Mouse (Mus musculus) forebrain, postnatal 0 days (tissue): ENCODE measurements around the gene Tomm40l. TPM values are rescaled to one million over a fixed set of nuclear protein-coding genes. Genes with fewer than 3 reads are reported as not detected.
"Not testable (repeated sequence)": the region's sequence is repeated elsewhere in the genome, so short reads cannot be mapped to it uniquely, and the experiment has no call there.

ENCODE experiments used
- ATAC-seq: fragments of 200-750 bp; cut with Nextera tagmentation; 2 replicates; pipeline ENCODE4 v1.8.0; 2017; ENCODE audit warnings: mild to moderate bottlenecking, moderate library complexity
- DNase-seq: peaks from one replicate; pipeline ENCODE4 v3.0.0-alpha.2; 2015
- H3K27ac ChIP-seq: fragments of 300-500 bp; sonication (generic); 2 replicates; pipeline ENCODE4 v1.5.1; 2014; ENCODE audit warnings: low read depth, mild to moderate bottlenecking, antibody characterized with exemption, low read length, moderate library complexity, mixed read lengths
- H3K27me3 ChIP-seq: fragments of 300-500 bp; sonication (generic); 2 replicates; pipeline ENCODE4 v1.6.1; 2014; ENCODE audit warnings: mild to moderate bottlenecking, low read length, mixed read lengths; ENCODE audit not compliant: insufficient read depth
- H3K36me3 ChIP-seq: fragments of 300-500 bp; sonication (generic); 2 replicates; pipeline ENCODE4 v1.6.1; 2014; ENCODE audit warnings: mild to moderate bottlenecking, moderate library complexity; ENCODE audit not compliant: insufficient read depth
- H3K4me1 ChIP-seq: fragments of 300-500 bp; sonication (generic); 2 replicates; pipeline ENCODE4 v1.6.1; 2014; ENCODE audit warnings: antibody characterized with exemption; ENCODE audit not compliant: insufficient read depth
- H3K4me2 ChIP-seq: fragments of 300-500 bp; sonication (generic); 2 replicates; pipeline ENCODE4 v1.6.1; 2014; ENCODE audit warnings: low read depth, mild to moderate bottlenecking, moderate library complexity
- H3K4me3 ChIP-seq: fragments of 300-500 bp; sonication (generic); 2 replicates; pipeline ENCODE4 v1.5.1; 2014; ENCODE audit warnings: low read depth, low read length, mixed read lengths
- H3K9ac ChIP-seq: fragments of 300-500 bp; sonication (generic); 2 replicates; pipeline ENCODE4 v1.6.1; 2014; ENCODE audit warnings: mild to moderate bottlenecking
- H3K9me3 ChIP-seq: fragments of 300-500 bp; sonication (generic); 2 replicates; pipeline ENCODE4 v1.6.1; 2016; ENCODE audit warnings: low read length
- CTCF ChIP-seq: sonication (generic); IDR thresholded peaks from 2 replicates; pipeline ENCODE4 v1.5.1; 2016; ENCODE audit warnings: antibody characterized with exemption, control low read depth, low read depth
- WGBS: fragments of 180-500 bp; shearing (Covaris S2); extraction: QIAGEN DNeasy Blood & Tissue Kit; methylation state at CpG from one replicate; pipeline ENCODE4 v1.1.7; 2014; 5-methylcytosine and 5-hydroxymethylcytosine counted together
- polyA plus RNA-seq: library from polyadenylated mRNA; unstranded; fragments of >200 nt; fragmentation: Nextera tagmentation; extraction: Ambion mirVana; gene quantifications from 2 replicates; pipeline ENCODE4 v1.2.1, GENCODE M21; 2015
- total RNA-seq: library from RNA; depleted of rRNA; stranded (reverse); fragments of >200 nt; gene quantifications from 2 replicates; pipeline ENCODE4 v1.2.3, GENCODE M21; 2014

Gene Tomm40l
- total and polyA plus RNA-seq, 2 experiments from 2014 or later = 41.7 to 46.5 TPM

DNA sequence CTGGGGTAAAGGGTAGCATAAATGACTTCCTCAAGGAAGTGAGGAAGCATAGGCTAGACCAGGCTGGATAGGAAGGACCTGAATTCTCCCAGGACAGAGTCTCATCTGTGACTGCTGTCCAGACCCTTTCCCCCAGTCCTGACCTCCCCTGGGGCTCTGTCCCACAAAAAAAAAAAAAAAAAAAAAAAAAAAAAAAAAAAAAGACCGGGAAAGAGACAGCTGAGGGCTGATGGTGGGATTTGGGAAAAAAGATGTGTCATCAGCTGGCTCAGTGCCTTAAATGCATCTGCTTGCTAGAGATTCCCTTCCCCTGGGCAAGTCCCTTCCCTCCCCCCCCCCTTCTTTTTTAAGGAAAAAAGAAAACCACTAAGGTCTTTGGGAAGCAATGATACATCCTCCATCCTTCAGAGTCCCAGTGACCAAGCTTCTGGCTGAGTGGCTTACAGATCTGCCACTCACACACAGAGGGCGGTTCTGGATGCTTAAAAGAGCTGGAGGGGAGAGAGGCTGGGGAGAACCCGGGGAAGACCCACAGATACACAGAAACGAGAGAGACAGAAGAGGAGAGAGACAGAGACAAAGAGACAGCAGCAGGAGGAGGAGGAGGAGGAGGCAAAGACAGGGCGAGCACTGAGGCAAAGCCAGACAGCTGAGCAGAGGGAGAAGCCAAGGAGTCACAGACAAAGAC lies 27.7 kb upstream of the Tomm40l start, which contains the start of gene Adamts4:
Adamts4 (plus strand) TSS at position 509 of the 688 bp plus-strand sequence.
- TF ChIP-seq CTCF = no peak
- DNase-seq (peak; percentile 72), ATAC-seq (peak; percentile 30; the same call in 1 of the 2 replicates)
- no peaks in the 10 kb centered on the region for H3K36me3 ChIP-seq
- peaks cover 15% of the 10 kb centered on the region; the same call in 1 of the 2 replicates for H3K4me1 ChIP-seq
- WGBS = 10% methylated on average over 5 of the region's 5 CpGs
- no peaks in the 10 kb centered on the region for H3K27me3 ChIP-seq
- H3K27ac ChIP-seq = peak within 1 kb of the TSS; percentile 47; the same call in 1 of the 2 replicates
- peak within 1 kb of the TSS; percentile 43; the same call in 1 of the 2 replicates for H3K9ac ChIP-seq
- H3K4me3 ChIP-seq = peak within 1 kb of the TSS; percentile 25
- peak within 1 kb of the TSS; percentile 53 for H3K4me2 ChIP-seq
- H3K9me3 ChIP-seq = no peaks in the 10 kb centered on the region

DNA sequence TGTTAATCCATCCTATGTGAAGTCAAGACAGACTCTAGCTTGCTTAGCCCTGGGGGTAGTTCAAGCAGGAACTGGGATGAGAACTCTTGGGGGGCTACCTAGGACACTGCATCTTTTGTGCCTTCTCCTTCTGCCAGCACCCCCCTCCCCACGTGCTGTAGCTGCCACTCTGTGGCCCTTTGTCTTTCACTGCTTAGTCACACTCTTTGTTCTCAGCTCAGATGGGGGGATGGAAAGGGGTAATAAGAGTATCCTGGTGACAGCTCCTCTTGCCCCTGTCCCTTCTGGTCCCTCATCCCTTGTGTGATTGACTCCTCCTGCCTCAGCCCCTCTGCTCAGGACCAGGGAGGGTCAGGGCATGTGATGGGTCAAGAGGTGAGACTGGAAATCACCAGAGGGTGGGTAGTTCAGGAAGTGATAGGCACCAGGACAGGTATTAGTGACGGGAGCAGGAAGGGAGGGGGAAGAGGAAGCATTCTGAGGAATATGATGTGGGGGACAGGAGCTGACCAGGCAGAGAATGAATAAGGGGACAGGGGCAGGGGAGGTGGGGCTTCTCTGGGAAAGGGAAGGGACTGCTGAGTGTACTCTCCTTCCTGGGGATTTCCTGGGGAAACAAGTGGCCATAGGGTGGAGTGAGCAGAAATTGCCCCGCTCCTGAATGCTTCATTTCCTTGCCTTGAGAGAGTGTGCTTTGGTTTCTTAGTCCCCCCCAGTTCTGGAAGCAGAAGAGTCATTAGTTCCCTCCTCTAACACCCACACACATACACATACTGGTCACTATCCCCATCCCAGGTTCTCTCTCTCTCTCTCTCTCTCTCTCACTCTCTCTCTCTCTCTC lies 26.3 kb upstream of the Tomm40l start:
- H3K4me3 ChIP-seq = no peak overlapping the region
- no peak overlapping the region for H3K27ac ChIP-seq
- WGBS = 43% methylated on average over 3 of the region's 3 CpGs
- H3K9ac ChIP-seq = no peak overlapping the region
- DNase-seq = no peak
- H3K4me1 ChIP-seq = peaks cover 15% of the 10 kb centered on the region; the same call in 1 of the 2 replicates
- no peak for ATAC-seq
- no peaks in the 10 kb centered on the region for H3K9me3 ChIP-seq
- TF ChIP-seq CTCF = no peak
- no peak overlapping the region for H3K4me2 ChIP-seq
- H3K36me3 ChIP-seq = no peaks in the 10 kb centered on the region
- no peaks in the 10 kb centered on the region for H3K27me3 ChIP-seq

DNA sequence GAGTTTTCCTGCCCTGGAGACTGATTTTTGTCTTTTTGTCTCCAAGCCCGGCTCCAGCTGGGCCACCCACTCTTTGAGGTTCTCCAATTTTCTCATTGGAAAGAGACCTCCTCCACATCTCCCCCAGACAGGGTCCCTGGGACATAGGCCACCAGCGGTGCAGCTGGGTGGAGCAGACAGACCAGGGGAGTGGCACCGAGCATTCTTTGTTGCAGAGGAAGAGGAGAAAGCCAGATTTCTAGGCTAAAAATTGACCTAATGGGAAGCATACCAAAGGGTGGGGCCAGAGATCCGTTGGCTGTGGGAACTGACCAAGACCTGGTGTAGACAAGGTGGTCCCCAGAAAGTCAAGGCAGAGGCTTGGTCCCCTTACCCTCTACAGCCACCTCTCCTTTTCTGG lies 25.6 kb upstream of the Tomm40l start:
- H3K36me3 ChIP-seq = 0 out of 2 replicates have a peak, but pooled peaks cover 1% of the 10 kb centered on the region
- no peaks in the 10 kb centered on the region for H3K27me3 ChIP-seq
- WGBS = 38% methylated on average over 4 of the region's 4 CpGs
- peak overlapping the region; percentile 63; the same call in 1 of the 2 replicates for H3K4me2 ChIP-seq
- TF ChIP-seq CTCF = no peak
- ATAC-seq (no peak), DNase-seq (no peak)
- H3K27ac ChIP-seq = 0 out of 2 replicates have a peak overlapping the region, but pooled peaks have one; percentile 75
- H3K4me3 ChIP-seq = no peak overlapping the region
- H3K9me3 ChIP-seq = no peaks in the 10 kb centered on the region
- peaks cover 15% of the 10 kb centered on the region; the same call in 1 of the 2 replicates for H3K4me1 ChIP-seq
- no peak overlapping the region for H3K9ac ChIP-seq

DNA sequence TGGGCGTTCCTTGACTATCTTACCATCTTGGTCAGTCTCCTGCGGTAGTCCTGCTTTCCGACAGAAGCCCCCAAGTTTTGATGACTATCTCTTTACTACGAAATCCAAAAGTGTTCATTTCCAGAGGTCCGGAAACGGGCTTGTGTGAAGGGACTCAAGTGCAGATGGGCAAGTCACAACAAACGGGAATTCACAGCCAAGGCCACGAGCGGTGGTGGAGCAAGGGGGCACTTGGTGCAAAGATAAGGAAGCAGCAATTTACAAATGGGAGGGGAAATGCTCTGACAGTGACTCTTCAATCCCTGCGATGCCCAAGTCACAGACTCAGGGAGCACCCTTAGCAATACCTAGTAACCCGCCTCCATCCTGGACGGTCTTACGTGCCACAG lies 25.1 kb upstream of the Tomm40l start:
- no peak for TF ChIP-seq CTCF
- H3K4me1 ChIP-seq = peaks cover 15% of the 10 kb centered on the region; the same call in 1 of the 2 replicates
- 0 out of 2 replicates have a peak, but pooled peaks cover 6% of the 10 kb centered on the region for H3K36me3 ChIP-seq
- H3K4me3 ChIP-seq = peak overlapping the region; percentile 75
- H3K9ac ChIP-seq = peak overlapping the region; percentile 36
- ATAC-seq (0 out of 2 replicates have a peak, but pooled peaks have one; percentile 0), DNase-seq (no peak)
- peak overlapping the region; percentile 75; the same call in 1 of the 2 replicates for H3K27ac ChIP-seq
- WGBS = 17% methylated on average over 13 of the region's 13 CpGs
- no peaks in the 10 kb centered on the region for H3K27me3 ChIP-seq
- no peaks in the 10 kb centered on the region for H3K9me3 ChIP-seq
- peak overlapping the region; percentile 63 for H3K4me2 ChIP-seq

DNA sequence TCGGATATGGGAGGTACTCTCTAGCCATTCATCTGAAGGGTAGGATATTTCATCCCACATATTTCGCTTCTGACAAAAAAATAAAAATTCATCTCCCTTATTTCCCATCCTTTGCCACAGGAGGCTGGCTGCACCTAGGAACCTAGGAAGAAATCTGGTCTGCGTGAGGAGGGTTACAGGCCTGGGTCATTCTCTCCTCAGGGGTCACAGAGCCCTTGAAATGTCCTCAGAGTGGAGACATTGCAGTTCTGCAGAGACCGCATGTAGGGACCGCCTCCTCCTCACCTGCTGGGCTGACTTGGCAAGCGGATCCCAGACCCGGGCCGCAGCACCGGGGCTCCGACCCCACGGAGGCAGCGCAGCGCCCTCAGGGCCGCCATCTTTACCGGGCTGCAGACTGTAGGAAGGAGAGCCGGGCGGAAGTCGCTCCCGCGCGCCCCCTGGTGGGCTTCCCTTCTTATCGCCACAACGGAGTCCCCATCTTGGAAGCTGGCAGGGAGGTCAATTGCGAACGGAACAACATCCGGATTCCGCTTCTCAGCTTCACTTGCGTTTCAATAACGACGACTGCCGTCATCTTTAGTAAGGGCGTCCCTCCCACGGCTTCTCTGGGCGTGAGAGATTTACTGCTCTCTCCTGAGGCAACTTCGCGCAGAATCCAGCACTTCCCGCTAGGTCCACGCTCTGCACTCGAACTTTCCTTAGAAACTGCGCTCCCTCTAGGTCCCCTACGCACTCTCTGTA lies 24.6 kb upstream of the Tomm40l start:
- H3K4me1 ChIP-seq = peaks cover 10% of the 10 kb centered on the region; the same call in 1 of the 2 replicates

DNA sequence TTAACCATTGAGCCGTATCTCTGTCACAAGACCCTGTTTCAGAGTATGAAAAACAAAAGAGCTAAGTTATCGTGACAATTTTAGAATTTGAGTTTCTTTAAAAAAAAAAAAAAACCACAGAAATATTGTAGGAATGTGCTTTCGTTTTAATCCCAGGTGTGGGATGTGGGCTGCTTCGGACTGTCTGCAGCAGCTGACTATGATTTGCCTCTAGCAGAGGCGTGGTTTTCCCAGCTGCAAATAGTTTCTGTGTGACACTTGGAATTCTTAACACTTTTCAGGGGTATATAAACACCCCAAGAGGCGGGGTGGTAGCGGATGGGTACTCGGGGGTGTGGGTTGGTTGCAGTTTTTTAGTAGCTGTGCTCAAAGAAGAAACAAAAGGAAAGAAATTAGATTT lies 23.0 kb upstream of the Tomm40l start:
- no peaks in the 10 kb centered on the region for H3K9me3 ChIP-seq
- DNase-seq (no peak), ATAC-seq (no peak)
- no peaks in the 10 kb centered on the region for H3K27me3 ChIP-seq
- H3K27ac ChIP-seq = no peak overlapping the region
- 0 out of 2 replicates have a peak, but pooled peaks cover 2% of the 10 kb centered on the region for H3K4me1 ChIP-seq
- H3K4me2 ChIP-seq = no peak overlapping the region
- H3K4me3 ChIP-seq = no peak overlapping the region
- TF ChIP-seq CTCF = no peak
- WGBS = 94% methylated on average over 8 of the region's 8 CpGs
- H3K36me3 ChIP-seq = peaks cover 23% of the 10 kb centered on the region
- H3K9ac ChIP-seq = no peak overlapping the region

More for the DNA sequence above, 24.6 kb upstream of the Tomm40l start:
- Histone ChIP-seq H3K9me3 (no peaks in the 10 kb centered on the region), H3K27ac (peak overlapping the region; percentile 75), H3K4me3 (peak overlapping the region; percentile 75), H3K36me3 (0 out of 2 replicates have a peak, but pooled peaks cover 9% of the 10 kb centered on the region), H3K27me3 (no peaks in the 10 kb centered on the region), H3K9ac (peak overlapping the region; percentile 92), H3K4me2 (peak overlapping the region; percentile 64)
- TF ChIP-seq CTCF = peak; percentile 95
- 2% methylated on average over 41 of the region's 41 CpGs for WGBS
- DNase-seq (peak; percentile 99), ATAC-seq (peak; percentile 96)

DNA sequence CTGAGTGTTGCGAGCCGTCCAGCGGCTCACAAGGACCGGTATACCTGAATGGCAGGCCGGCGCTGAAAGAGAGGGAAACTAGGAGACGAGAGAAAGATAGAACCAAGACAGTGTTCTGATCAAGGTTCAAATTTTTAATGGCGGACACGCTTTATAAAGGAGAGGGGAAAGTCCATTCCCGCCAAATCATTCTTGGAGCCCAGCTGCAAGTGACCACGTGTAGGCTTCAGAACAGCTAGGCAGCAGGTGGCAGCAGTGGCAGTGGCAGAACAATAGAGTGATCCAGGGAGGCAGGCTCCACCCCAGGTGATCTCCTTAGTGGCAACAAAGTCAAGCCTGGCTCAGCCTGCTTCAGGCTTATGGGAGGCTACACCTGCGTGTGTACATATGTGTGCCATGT lies 19.6 kb upstream of the Tomm40l start:
- H3K27me3 ChIP-seq, H3K4me2 ChIP-seq, H3K4me1 ChIP-seq, H3K9ac ChIP-seq, H3K4me3 ChIP-seq, ATAC-seq, H3K9me3 ChIP-seq, DNase-seq, H3K27ac ChIP-seq: not testable (repeated sequence)
- peaks cover 55% of the 10 kb centered on the region for H3K36me3 ChIP-seq
- 81% methylated on average over 12 of the region's 12 CpGs for WGBS
